Mouse (Mus musculus) MEL (cell line): ENCODE results near the gene Slco3a1. TPM values are rescaled to one million over a fixed set of nuclear protein-coding genes. Genes with fewer than 3 reads are reported as not detected.

Source experiments
- DNase-seq: peaks from one replicate; pipeline ENCODE4 v3.0.0; 2011; ENCODE audit warnings: low read depth, low spot score
- H3K27ac ChIP-seq: 2 replicates; pipeline ENCODE4 v1.5.1; 2012; ENCODE audit warnings: low read depth, mild to moderate bottlenecking, control low read depth, low read length, moderate library complexity; ENCODE audit not compliant: control insufficient read depth
- H3K27me3 ChIP-seq, 2 experiments: fragments of 150-350 bp in 1 of 2; sonication (generic) in 1 of 2; 2 replicates each; pipeline ENCODE4 v1.6.1; 2012; ENCODE audit warnings: low read length in 2 of 2, mild to moderate bottlenecking in 2 of 2, improper control_type of control experiment in 1 of 2, moderate library complexity in 1 of 2; ENCODE audit not compliant: insufficient read depth in 2 of 2, control insufficient read depth in 1 of 2
- H3K36me3 ChIP-seq, 2 experiments: 2 replicates each; pipeline ENCODE4 v1.6.1; 2012 to 2014; ENCODE audit warnings: low read length in 2 of 2, improper control_type of control experiment in 1 of 2, inconsistent platforms in 1 of 2, mild to moderate bottlenecking in 1 of 2; ENCODE audit not compliant: insufficient read depth in 2 of 2, control insufficient read depth in 1 of 2
- H3K4me1 ChIP-seq, 2 experiments: fragments of 150-350 bp in 1 of 2; sonication (generic) in 1 of 2; 2 replicates each; pipeline ENCODE4 v1.6.1; 2012; ENCODE audit warnings: low read length in 2 of 2, improper control_type of control experiment in 1 of 2, mild to moderate bottlenecking in 1 of 2; ENCODE audit not compliant: insufficient read depth in 2 of 2, control insufficient read depth in 1 of 2
- H3K4me3 ChIP-seq, 2 experiments: fragments of 150-350 bp in 1 of 2; sonication (generic) in 1 of 2; 2 replicates each; pipeline ENCODE4 v1.5.1; 2012; ENCODE audit warnings: low read depth in 2 of 2, low read length in 2 of 2, mild to moderate bottlenecking in 2 of 2, moderate library complexity in 2 of 2, control low read depth in 1 of 2, improper control_type of control experiment in 1 of 2; ENCODE audit not compliant: control insufficient read depth in 1 of 2, insufficient read depth in 1 of 2
- H3K79me2 ChIP-seq: 2 replicates; pipeline ENCODE4 v1.6.1; 2012; ENCODE audit warnings: mild to moderate bottlenecking, low read length, moderate library complexity; ENCODE audit not compliant: control insufficient read depth, poor library complexity, insufficient read depth
- H3K9ac ChIP-seq: 2 replicates; pipeline ENCODE4 v1.6.1; 2012; ENCODE audit warnings: low read depth, mild to moderate bottlenecking, control low read depth, low read length, moderate library complexity; ENCODE audit not compliant: control insufficient read depth, poor library complexity, severe bottlenecking
- H3K9me3 ChIP-seq: fragments of 150-350 bp; sonication (generic); replicated peaks from 2 replicates; pipeline ENCODE4 v1.6.1; 2012; ENCODE audit warnings: mild to moderate bottlenecking, low read length, improper control_type of control experiment, moderate library complexity; ENCODE audit not compliant: insufficient read depth
- CTCF ChIP-seq, 3 experiments: IDR thresholded peaks in 2 of 3; conservative IDR thresholded peaks in 1 of 3; 2 replicates each; pipeline ENCODE4 v1.5.1; 2011 to 2012; ENCODE audit warnings: low read length in 3 of 3, low read depth in 2 of 3, mild to moderate bottlenecking in 2 of 3, improper control_type of control experiment in 1 of 3, inconsistent platforms in 1 of 3, mixed read lengths in 1 of 3, moderate library complexity in 1 of 3; ENCODE audit not compliant: control insufficient read depth in 1 of 3, insufficient read depth in 1 of 3, poor library complexity in 1 of 3, severe bottlenecking in 1 of 3
- ELF1 ChIP-seq: IDR thresholded peaks from 2 replicates; pipeline ENCODE4 v1.6.1; 2014; ENCODE audit warnings: low read depth, mild to moderate bottlenecking, inconsistent platforms, low read length, improper control_type of control experiment, moderate library complexity
- ETS1 ChIP-seq: IDR thresholded peaks from 2 replicates; pipeline ENCODE4 v1.6.1; 2012; ENCODE audit warnings: low read depth, mild to moderate bottlenecking, inconsistent platforms, low read length, improper control_type of control experiment, moderate library complexity
- GABPA ChIP-seq: IDR thresholded peaks from 2 replicates; pipeline ENCODE4 v1.6.1; 2012; ENCODE audit warnings: low read depth, mild to moderate bottlenecking, inconsistent platforms, low read length, improper control_type of control experiment, moderate library complexity
- GATA1 ChIP-seq: IDR thresholded peaks from 2 replicates; pipeline ENCODE4 v1.6.1; 2011; ENCODE audit warnings: low read depth, low read length, improper control_type of control experiment
- KAT2A ChIP-seq: conservative IDR thresholded peaks from 2 replicates; pipeline ENCODE4 v1.6.1; 2012; ENCODE audit warnings: low read depth, low read length, improper control_type of control experiment, inconsistent platforms
- MAX ChIP-seq: IDR thresholded peaks from 2 replicates; pipeline ENCODE4 v1.6.1; 2011; ENCODE audit warnings: low read length, improper control_type of control experiment
- MAZ ChIP-seq: IDR thresholded peaks from 2 replicates; pipeline ENCODE4 v1.6.1; 2012; ENCODE audit warnings: low read depth, mild to moderate bottlenecking, inconsistent platforms, low read length, improper control_type of control experiment
- MEF2A ChIP-seq: IDR thresholded peaks from 2 replicates; pipeline ENCODE4 v1.6.1; 2014; ENCODE audit warnings: low read depth, mild to moderate bottlenecking, inconsistent platforms, low read length, improper control_type of control experiment; ENCODE audit not compliant: poor library complexity, insufficient replicate concordance, severe bottlenecking; ENCODE audit errors: extremely low read depth
- MYB ChIP-seq: IDR thresholded peaks from 2 replicates; pipeline ENCODE4 v1.6.1; 2011; ENCODE audit warnings: mild to moderate bottlenecking, low read depth, low read length, improper control_type of control experiment
- MYC ChIP-seq: IDR thresholded peaks from 2 replicates; pipeline ENCODE4 v1.6.1; 2011; ENCODE audit warnings: low read depth, mild to moderate bottlenecking, low read length, improper control_type of control experiment, moderate library complexity
- NELFE ChIP-seq: IDR thresholded peaks from 2 replicates; pipeline ENCODE4 v1.6.1; 2011; ENCODE audit warnings: low read depth, low read length, improper control_type of control experiment
- POLR2AphosphoS2 ChIP-seq: IDR thresholded peaks from 2 replicates; pipeline ENCODE4 v1.6.1; 2011; ENCODE audit warnings: low read length, improper control_type of control experiment
- POLR2AphosphoS5 ChIP-seq: IDR thresholded peaks from 2 replicates; pipeline ENCODE4 v1.6.1; 2012; ENCODE audit warnings: low read depth, borderline replicate concordance, mild to moderate bottlenecking, inconsistent platforms, low read length, moderate library complexity, mixed read lengths
- RAD21 ChIP-seq: IDR thresholded peaks from 2 replicates; pipeline ENCODE4 v1.6.1; 2011; ENCODE audit warnings: mild to moderate bottlenecking, low read depth, low read length, improper control_type of control experiment
- RCOR1 ChIP-seq: IDR thresholded peaks from 2 replicates; pipeline ENCODE4 v1.6.1; 2012; ENCODE audit warnings: low read depth, mild to moderate bottlenecking, inconsistent platforms, low read length, improper control_type of control experiment
- SIN3A ChIP-seq: IDR thresholded peaks from 2 replicates; pipeline ENCODE4 v1.6.1; 2012; ENCODE audit warnings: low read length, improper control_type of control experiment, inconsistent platforms
- SMC3 ChIP-seq: IDR thresholded peaks from 2 replicates; pipeline ENCODE4 v1.6.1; 2011; ENCODE audit warnings: low read depth, low read length, improper control_type of control experiment
- TBP ChIP-seq: IDR thresholded peaks from 2 replicates; pipeline ENCODE4 v1.8.0; 2011; ENCODE audit warnings: low read depth, low read length, improper control_type of control experiment
- UBTF ChIP-seq: IDR thresholded peaks from 2 replicates; pipeline ENCODE4 v1.6.1; 2012; ENCODE audit warnings: low read depth, mild to moderate bottlenecking, inconsistent platforms, low read length, improper control_type of control experiment, moderate library complexity, borderline replicate concordance; ENCODE audit not compliant: insufficient read depth
- USF2 ChIP-seq, 2 experiments: IDR thresholded peaks; 2 replicates each; pipeline ENCODE4 v1.6.1; 2011 to 2012; ENCODE audit warnings: improper control_type of control experiment in 2 of 2, low read length in 2 of 2, borderline replicate concordance in 1 of 2, inconsistent platforms in 1 of 2, low read depth in 1 of 2, mild to moderate bottlenecking in 1 of 2; ENCODE audit not compliant: insufficient read depth in 1 of 2
- ZC3H11A ChIP-seq: IDR thresholded peaks from 2 replicates; pipeline ENCODE4 v1.6.1; 2012; ENCODE audit warnings: low read depth, mild to moderate bottlenecking, inconsistent platforms, low read length, improper control_type of control experiment
- ZMIZ1 ChIP-seq: IDR thresholded peaks from 2 replicates; pipeline ENCODE4 v1.6.1; 2012; ENCODE audit warnings: low read depth, mild to moderate bottlenecking, inconsistent platforms, low read length, improper control_type of control experiment, moderate library complexity
- ZNF384 ChIP-seq: IDR thresholded peaks from 2 replicates; pipeline ENCODE4 v1.6.1; 2012; ENCODE audit warnings: low read depth, mild to moderate bottlenecking, inconsistent platforms, low read length, improper control_type of control experiment
- polyA plus RNA-seq, 2 experiments: library from polyadenylated mRNA; stranded (reverse) in 1 of 2; unstranded in 1 of 2; fragments of >175 nt in 1 of 2; fragments of >200 nt in 1 of 2; gene quantifications; 2 replicates each; pipeline versions ENCODE4 v1.2.1 to v1.2.4; 2012; ENCODE audit warnings: low replicate concordance in 2 of 2, low read depth in 1 of 2; ENCODE audit not compliant: insufficient read length in 2 of 2, insufficient read depth in 1 of 2, missing spikeins in 1 of 2
- total RNA-seq: library from RNA; depleted of rRNA; stranded (reverse); fragments of 300-350 nt; gene quantifications from 2 replicates; pipeline ENCODE4 v1.2.3, GENCODE M21; 2012

Slco3a1 gene
- total and polyA plus RNA-seq, 3 experiments, result 17.6 to 20.9 TPM; not detected in 1

- no peaks in the 10 kb centered on the region for H3K4me1 ChIP-seq
- no peaks in the 10 kb centered on the region for H3K79me2 ChIP-seq
- H3K27me3 ChIP-seq, result no peaks in the 10 kb centered on the region
- no peak for DNase-seq
- no peak overlapping the region for H3K4me3 ChIP-seq
- TF ChIP-seq MAX, result no peak
- no peak for TF ChIP-seq ZMIZ1
- TF ChIP-seq ETS1, result no peak
- TF ChIP-seq UBTF, result no peak
- no peak for TF ChIP-seq RAD21
- TF ChIP-seq POLR2AphosphoS5, result no peak
- TF ChIP-seq ELF1, result no peak
- no peak for TF ChIP-seq ZNF384
- TF ChIP-seq USF2 (IDR thresholded peaks at IDR 0.05; ENCODE audit: borderline replicate concordance in 1 of 2, insufficient read depth in 1 of 2, low read depth in 1 of 2, low read length in 2 of 2), result no peak
- TF ChIP-seq, all 39 proteins: peak for 0
- H3K9me3 ChIP-seq, result no peaks in the 10 kb centered on the region
- no peak overlapping the region for H3K9ac ChIP-seq
- no peak overlapping the region for H3K27ac ChIP-seq
- H3K36me3 ChIP-seq, result no peaks in the 10 kb centered on the region
These were observed 68.5 kb downstream of the Slco3a1 start for GRCm38 (mm10) chr7:74486083-74486482.

GRCm38 (mm10) chr7:74485669-74486068, 68.9 kb downstream of the Slco3a1 start:
- H3K4me1 ChIP-seq, result no peaks in the 10 kb centered on the region
- no peaks in the 10 kb centered on the region for H3K36me3 ChIP-seq
- no peak for TF ChIP-seq TBP
- no peak for TF ChIP-seq CTCF (IDR thresholded peaks at IDR 0.05 in 2 of 3, conservative IDR thresholded peaks at IDR 0.05 in 1 of 3; ENCODE audit: control insufficient read depth in 1 of 3, insufficient read depth in 1 of 3, low read depth in 2 of 3, low read length in 3 of 3, poor library complexity in 1 of 3, severe bottlenecking in 1 of 3)
- no peak for TF ChIP-seq ELF1
- no peak for TF ChIP-seq MAX
- no peak for TF ChIP-seq KAT2A
- no peak for TF ChIP-seq MYB
- no peak for TF ChIP-seq MYC
- no peak for TF ChIP-seq RAD21
- TF ChIP-seq ZMIZ1, result no peak
- no peak for TF ChIP-seq MEF2A
- TF ChIP-seq MAZ, result no peak
- no peak for TF ChIP-seq GATA1
- no peak for TF ChIP-seq POLR2AphosphoS5
- no peak for TF ChIP-seq POLR2AphosphoS2
- no peak for TF ChIP-seq ZC3H11A
- no peak for TF ChIP-seq SIN3A
- no peak for TF ChIP-seq RCOR1
- no peak for TF ChIP-seq GABPA
- no peak for TF ChIP-seq SMC3
- TF ChIP-seq NELFE, result no peak
- TF ChIP-seq, all 39 proteins: peak for 0
- H3K27me3 ChIP-seq, result no peaks in the 10 kb centered on the region
- no peak for DNase-seq
- H3K9ac ChIP-seq, result no peak overlapping the region
- no peak overlapping the region for H3K27ac ChIP-seq
- H3K4me3 ChIP-seq, result no peak overlapping the region
- H3K79me2 ChIP-seq, result no peaks in the 10 kb centered on the region
- H3K9me3 ChIP-seq, result no peaks in the 10 kb centered on the region
